Mouse (Mus musculus) cerebellum, adult 11 months (tissue): ENCODE results near the gene Rbfox2.

Experiments
- DNase-seq: peaks from one replicate; pipeline ENCODE4 v3.0.0; 2022

Rbfox2 gene

DNA sequence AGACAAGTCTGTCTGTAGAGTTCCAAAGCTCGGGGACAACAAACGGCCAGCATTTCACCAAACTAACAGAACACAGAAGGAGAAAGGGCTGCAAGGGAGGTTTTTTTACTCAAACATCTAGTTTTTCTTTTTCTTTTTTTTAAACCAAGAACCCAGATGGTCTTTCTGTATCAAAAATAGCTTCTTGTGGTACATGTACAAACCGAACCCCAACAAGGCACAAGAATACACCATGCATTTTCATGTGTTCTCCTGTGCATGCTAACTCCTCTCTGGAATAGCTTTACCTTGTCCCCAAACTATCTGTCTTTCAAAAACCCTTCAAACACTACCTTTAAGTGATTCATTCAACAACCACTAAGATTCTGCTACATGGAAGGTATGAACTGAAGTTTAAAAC lies 38.4 kb downstream of the Rbfox2 start:
- DNase-seq, result no peak

- no peak for DNase-seq
Observed at GRCm38 (mm10) chr15:77265318-77265717, 41.5 kb downstream of the Rbfox2 start.

- DNase-seq, result no peak
Observed at GRCm38 (mm10) chr15:77264314-77264713, 42.5 kb downstream of the Rbfox2 start.

DNA sequence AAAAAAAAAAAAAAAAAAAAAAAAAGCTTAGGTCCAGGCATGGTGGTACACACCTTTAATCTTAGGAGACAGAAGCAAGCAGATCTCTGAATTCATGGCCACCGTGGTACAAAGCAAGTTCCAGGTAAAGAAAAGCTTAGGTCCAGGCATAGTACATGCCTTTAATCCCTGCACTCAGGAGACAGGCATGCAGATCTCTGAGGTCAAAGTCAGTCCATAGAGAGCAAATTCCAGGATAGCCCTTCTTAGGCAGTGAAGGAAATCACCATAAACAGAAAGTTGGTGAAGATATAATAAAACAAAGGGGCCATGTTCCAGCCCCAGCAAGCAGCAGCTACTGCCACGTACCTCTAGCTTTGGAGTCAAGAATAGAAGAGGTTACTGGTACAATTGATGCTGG lies 44.0 kb downstream of the Rbfox2 start:
- no peak for DNase-seq

GRCm38 (mm10) chr15:77257437-77258229 lies 49.2 kb downstream of the Rbfox2 start:
- peak; percentile 59 for DNase-seq

DNA sequence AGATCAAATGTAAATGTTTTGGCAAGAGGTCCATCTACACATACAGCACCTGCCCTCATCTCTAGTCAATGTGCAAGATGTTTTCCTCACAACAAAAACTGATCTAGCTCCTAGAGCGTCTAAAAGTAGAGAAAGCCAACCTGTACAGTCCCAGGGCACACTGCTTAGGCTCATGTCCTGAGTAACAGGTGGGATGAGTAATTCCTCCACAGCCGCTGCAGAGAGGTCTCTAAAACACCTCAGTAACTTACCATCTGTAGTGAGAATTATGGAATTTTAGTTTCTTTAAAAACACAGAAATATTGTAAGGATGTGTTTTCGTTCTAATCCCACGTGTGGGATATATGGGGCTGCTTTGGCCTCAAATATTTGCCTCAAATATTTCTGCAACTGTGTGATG lies 50.0 kb downstream of the Rbfox2 start:
- no peak for DNase-seq

- no peak for DNase-seq
Observed at GRCm38 (mm10) chr15:77254636-77255035, 52.2 kb downstream of the Rbfox2 start.

- no peak for DNase-seq
Observed at GRCm38 (mm10) chr15:77254128-77254527, 52.7 kb downstream of the Rbfox2 start.

GRCm38 (mm10) chr15:77251706-77252105 lies 55.1 kb downstream of the Rbfox2 start:
- DNase-seq, result no peak

DNA sequence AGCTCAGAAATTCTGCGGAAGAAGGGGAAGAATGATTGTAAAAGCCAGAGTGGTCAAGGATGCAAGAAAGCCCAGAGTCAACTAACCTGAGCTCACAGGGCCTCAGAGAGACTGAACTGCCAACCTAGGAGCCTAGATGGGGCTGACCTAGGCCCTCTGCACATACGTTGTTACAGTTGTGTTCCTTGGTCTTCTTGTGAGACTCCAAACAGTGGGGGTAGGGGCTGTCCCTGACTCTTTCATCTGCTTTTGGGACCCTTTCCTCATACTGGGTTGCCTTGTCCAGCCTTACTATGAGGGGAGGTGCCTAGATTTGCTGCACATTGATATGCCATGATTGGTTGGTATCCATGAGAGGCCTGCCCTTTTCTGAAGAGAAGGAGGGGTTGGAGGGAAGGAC lies 56.0 kb downstream of the Rbfox2 start:
- no peak for DNase-seq

DNA sequence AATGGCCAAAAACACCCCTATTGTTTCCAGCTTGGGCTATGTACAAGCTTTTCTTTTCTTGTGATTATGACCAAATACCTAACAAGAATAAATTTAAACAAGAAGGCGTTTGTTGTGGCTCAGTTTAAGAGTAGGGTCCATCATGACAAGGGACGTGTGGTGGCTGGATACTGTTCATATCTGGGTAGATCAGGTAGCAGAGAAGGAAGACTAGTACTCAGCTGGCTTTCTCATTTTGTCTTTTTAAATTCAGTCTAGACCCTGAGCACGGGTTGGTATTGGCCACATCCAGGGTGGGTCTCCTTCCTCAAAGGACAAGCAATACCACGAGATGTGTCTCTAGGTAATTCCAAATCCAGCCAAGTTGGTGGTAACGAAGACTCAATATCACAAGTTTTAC lies 57.4 kb downstream of the Rbfox2 start:
- no peak for DNase-seq

- peak; percentile 77 for DNase-seq
Observed at GRCm38 (mm10) chr15:77245418-77246365, 61.1 kb downstream of the Rbfox2 start.

- no peak for DNase-seq
Observed at GRCm38 (mm10) chr15:77244634-77245033, 62.2 kb downstream of the Rbfox2 start.

DNA sequence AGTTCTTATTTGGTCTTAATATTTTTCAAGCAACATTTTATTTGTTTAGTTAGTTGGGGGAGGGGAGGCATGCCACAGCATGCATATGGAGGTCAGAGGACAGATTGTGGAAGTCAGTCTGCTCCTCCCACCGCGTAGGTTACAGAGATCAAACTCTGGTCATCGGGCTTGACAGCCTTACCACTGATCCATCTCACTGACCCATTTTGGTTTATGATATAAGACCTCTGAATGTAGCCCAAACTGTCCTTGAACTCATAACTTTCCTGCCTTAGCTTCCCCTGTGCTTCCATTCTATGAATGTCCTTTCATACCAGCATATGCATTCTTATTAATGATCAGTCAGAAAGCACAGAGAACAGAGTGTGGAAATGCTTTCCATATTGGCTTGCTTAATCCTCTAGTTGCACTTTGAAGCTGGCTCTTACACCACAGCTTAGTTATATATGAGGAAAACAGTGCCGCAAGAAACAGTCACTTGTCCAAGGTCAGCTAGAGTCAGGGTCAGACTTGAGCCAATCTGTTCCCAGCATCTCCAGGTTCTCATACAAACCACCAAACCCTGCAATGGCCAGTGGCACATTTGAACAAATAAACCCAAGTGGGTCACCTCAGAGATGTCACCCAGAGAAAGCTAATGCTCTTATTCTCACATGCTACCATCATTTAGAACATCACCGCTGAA lies 62.8 kb downstream of the Rbfox2 start:
- DNase-seq, result no peak

DNA sequence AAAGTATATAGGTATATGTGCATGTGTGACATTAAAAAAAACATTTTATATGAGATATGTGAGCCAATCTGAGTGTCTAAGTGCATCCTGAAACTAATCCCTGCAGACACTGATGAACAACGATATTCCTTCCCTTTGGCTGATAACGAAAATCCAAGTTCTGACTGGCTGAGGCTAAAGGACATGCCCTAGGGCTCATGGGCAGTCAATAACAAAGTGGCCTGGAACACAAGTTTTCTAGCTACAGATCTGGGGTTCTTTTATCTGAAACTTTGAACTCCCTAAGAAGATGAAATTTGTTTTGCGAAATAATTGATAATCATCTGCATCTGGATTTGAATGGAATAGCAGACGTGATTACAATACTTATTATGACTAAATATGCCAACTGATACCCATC lies 66.2 kb downstream of the Rbfox2 start:
- no peak for DNase-seq

GRCm38 (mm10) chr15:77239564-77239963 lies 67.2 kb downstream of the Rbfox2 start:
- DNase-seq, result no peak

DNA sequence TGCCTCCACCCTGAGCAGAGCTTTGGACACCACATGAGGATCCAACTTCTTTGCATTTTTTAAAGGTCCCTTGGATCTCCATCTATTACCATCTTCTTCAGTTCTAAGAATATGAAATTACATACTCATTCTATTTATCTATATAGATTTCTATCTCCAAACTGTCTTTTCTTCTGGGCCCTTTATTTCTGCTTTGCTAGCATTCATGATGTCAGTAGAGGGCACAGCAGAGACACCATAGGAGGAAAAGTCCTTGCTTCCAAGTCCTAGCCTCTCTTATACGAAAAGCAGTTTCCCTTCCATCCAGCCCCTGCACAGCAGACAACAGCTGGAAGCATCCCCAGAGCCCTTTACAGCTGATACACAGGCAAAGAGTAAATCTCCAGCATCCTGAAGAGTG lies 69.1 kb downstream of the Rbfox2 start:
- DNase-seq, result no peak

DNA sequence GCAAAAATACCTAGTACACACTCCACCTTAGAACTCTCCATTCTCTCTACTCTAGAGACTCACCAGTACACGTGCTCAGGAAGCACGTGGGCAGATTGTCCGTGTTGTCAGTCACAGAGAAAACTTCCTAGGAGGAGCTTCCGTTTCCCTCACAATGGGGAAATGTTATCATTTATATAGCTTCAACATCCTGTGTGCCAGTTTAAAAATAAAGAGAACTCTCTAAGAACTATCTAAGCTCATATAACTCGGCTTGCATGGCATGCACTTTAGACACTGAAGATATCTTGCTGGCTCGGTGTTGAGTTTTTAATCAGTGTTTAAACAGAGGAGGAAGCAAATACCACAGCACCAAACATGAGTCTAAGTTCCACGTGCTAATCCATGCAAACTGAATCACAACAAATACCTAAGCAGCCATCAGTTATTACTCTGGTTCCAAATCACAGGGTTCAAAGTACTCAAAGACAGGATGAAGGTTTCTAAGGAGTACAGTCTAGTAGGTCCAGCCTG lies 70.7 kb downstream of the Rbfox2 start:
- no peak for DNase-seq

DNA sequence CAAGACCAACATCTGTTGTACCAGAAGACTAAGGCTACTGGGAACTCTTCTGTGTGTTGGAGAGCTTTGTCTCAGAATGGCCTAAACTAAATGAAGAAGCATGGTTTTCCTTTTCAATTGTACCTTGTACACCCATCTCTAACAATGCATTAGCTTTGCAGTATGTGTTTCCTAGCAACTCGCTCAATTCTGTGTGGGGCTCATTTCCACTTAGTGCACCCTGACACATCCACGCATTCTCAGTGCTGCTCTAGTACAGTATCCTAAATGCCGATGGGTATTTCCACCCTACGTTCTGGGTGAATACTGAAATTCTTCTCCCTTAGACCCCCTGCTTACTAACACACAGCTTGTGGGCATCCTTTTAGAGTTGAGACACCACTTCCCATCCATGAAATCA lies 71.3 kb downstream of the Rbfox2 start:
- DNase-seq, result no peak

GRCm38 (mm10) chr15:77234296-77234695 lies 72.5 kb downstream of the Rbfox2 start:
- DNase-seq, result no peak

DNA sequence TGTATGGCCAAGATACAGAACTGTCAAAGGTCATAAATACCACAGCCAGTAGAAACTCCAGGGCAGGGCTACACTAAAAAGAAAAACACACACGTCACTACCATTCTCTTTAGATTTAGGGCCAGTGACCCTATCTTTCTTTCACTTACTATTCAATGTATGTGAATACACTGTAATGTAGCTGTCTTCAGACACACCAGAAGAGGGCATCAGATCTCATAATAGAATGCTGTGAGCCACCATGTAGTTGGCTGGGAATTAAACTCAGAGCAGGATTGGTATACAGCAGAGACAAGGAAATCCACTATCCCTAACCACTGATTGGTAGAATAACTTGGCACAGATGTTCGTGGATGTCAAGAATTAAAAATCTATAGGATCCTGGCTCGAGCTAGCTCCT lies 76.7 kb downstream of the Rbfox2 start:
- DNase-seq, result no peak

- no peak for DNase-seq
Observed at GRCm38 (mm10) chr15:77226831-77227354, 79.9 kb downstream of the Rbfox2 start.

- DNase-seq, result no peak
Observed at GRCm38 (mm10) chr15:77225858-77226257, 80.9 kb downstream of the Rbfox2 start.
